Mouse (Mus musculus): ENCODE measurements around the gene D5Ertd579e. TPM values are rescaled to one million over a fixed set of nuclear protein-coding genes. Genes with fewer than 3 reads are reported as not detected.

Gene D5Ertd579e
- polyA plus RNA-seq, 1 experiment from 2014 or later, result 16.7 TPM

DNA sequence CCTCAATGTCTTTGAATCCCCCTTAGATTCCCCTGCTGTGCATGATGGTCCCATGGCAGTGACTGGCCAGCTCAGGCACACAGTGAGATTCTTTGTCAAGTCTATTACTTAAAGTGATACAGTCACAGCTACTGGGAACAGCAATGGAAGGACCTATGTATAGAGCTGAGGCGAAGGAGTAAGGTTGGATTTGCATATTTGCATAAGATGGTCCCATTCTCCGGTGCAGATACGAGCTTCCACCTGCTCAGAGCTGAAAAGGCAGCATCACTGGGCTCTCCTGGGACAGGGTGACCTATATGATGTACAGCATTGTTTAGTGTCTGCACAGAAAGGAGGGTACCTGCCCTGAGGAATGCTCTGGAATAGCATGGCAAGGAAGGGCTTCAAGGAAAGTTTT is 101.5 kb downstream of the D5Ertd579e start:
- 69% methylated on average over 3 of the region's 3 CpGs for WGBS
- ATAC-seq (ENCODE audit: borderline replicate concordance, extremely low read depth, low FRiP score, low TSS enrichment), result no peak

DNA sequence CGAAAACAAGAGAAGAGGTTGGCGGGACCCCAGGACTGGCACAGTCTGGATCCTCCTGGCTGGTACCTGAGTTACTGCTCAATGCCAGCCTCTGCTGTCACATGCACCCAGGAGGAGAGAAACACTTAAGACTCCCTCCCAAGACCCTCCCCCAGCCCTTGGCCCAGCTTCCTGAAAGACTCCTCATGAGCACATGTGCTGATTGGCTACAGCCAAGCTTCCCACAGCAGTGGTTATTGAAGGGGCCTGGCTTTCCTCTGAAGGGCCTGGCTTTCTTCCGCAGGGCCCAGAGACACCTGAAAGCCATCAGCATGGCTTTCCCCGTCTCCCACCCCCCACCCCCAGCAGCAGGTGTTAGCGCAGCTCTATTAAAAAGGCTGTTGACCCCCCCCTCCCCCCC is 102.6 kb downstream of the D5Ertd579e start, which contains the start of gene Tbc1d14:
Gene Tbc1d14, minus strand, starts transcription at position 101 of the 400 bp plus-strand sequence.
- H3K27ac ChIP-seq, result no peak within 1 kb of the TSS
- WGBS, result 74% methylated on average over 5 of the region's 5 CpGs

More for the DNA sequence above, 101.5 kb downstream of the D5Ertd579e start:
- Histone ChIP-seq H3K27ac (no peak overlapping the region), H3K27me3 (no peaks in the 10 kb centered on the region), H3K36me3 (no peaks in the 10 kb centered on the region), H3K4me3 (no peak overlapping the region), H3K9ac (no peak overlapping the region), H3K4me1 (no peaks in the 10 kb centered on the region), H3K9me3 (no peaks in the 10 kb centered on the region), H3K4me2 (no peak overlapping the region)

DNA sequence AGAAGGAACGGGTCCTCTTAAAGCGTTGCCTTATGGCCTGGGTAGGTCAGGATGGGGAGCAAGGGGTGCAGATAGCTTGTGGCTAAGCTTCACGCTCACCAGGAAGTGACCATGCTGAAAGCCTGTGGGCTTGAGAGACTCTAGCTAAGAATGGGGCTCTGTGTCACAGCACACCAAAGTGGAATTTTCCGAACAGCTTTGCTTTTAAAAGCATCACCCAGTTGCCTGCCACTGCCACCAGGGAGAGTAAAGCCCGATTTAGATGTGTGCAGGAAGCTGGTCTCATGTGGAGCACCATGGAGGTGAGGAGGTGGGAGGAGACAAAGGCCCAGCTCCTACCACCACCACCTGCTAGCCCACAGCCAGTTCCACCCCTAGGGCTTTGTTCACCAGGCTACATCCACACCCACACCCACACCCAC is 105.3 kb downstream of the D5Ertd579e start:
- Histone ChIP-seq H3K9me3 (no peaks in the 10 kb centered on the region), H3K27me3 (no peaks in the 10 kb centered on the region), H3K36me3 (no peaks in the 10 kb centered on the region), H3K4me3 (no peak overlapping the region), H3K4me1 (no peaks in the 10 kb centered on the region), H3K9ac (no peak overlapping the region), H3K27ac (no peak overlapping the region), H3K4me2 (no peak overlapping the region)
- ATAC-seq (ENCODE audit: borderline replicate concordance, extremely low read depth, low FRiP score, low TSS enrichment), result no peak
- WGBS, result 58% methylated on average over 5 of the region's 5 CpGs

More for the DNA sequence above, 102.6 kb downstream of the D5Ertd579e start, which contains the start of gene Tbc1d14:
- H3K36me3 ChIP-seq, result no peaks in the 10 kb centered on the region
- H3K27me3 ChIP-seq, result no peaks in the 10 kb centered on the region
- no peak within 1 kb of the TSS for H3K4me2 ChIP-seq
- no peaks in the 10 kb centered on the region for H3K9me3 ChIP-seq
- no peak within 1 kb of the TSS for H3K9ac ChIP-seq
- H3K4me1 ChIP-seq, result no peaks in the 10 kb centered on the region
- no peak within 1 kb of the TSS for H3K4me3 ChIP-seq
- no peak; the same call in 1 of the 2 replicates for ATAC-seq (ENCODE audit: borderline replicate concordance, extremely low read depth, low FRiP score, low TSS enrichment)

DNA sequence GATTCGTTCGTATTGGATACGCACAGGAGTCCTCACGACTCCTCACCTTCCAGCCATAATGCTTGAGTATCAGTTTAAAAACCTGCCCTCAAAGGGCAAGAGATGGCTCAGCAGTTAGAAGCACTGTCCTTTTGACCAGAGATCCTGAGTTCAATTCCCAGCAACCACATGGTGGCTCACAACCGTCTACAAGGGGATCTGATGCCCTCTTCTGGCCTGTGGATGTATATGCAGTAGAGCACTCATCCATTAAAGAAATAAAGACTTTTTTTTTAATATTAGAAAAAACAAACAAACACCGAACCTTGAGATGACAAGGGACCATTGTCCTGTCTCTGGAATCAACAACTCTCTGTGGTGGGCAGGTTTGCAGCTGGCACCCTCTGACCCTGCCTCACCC is 111.5 kb downstream of the D5Ertd579e start:
- 64% methylated on average over 6 of the region's 6 CpGs for WGBS

DNA sequence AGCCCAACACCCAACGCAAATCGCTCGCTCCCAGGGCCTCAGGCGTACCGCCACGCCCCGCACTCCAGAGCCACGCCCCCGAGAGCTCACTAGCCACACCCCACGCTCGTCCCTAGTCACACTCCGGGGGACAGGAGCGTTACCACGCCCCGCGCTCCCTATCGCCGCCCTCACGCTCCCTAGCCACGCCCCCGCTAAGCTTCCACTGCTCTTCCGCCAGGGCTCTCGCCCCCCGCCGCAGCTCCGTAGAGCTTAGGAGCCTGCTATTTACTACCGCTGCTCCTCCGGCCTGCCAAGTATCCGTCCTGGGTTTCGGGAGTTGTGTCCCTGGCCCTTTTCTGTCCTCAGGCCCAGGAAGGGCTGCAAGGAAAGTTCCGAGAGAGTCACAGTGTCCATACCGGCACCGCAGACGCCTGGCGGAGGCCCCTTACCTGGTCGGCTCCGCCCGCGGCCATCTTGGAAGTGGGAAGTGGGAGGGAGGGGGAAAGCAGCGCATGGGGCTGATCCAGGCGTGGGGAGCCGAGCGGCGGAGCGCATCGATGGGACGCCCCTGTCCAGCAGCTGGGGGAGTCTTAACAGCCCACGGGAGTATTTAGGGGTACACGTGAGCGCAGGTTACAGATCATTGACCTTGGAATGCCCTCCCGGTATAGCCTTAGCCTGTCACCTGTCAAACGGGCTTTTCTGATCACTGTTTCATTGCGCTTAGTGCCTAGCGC is 113.7 kb downstream of the D5Ertd579e start:
- Histone ChIP-seq H3K4me1 (peaks cover 11% of the 10 kb centered on the region), H3K27ac (peak overlapping the region; percentile 85), H3K27me3 (no peaks in the 10 kb centered on the region), H3K4me2 (peak overlapping the region; percentile 97), H3K4me3 (peak overlapping the region; percentile 70), H3K9ac (peak overlapping the region; percentile 65), H3K9me3 (no peaks in the 10 kb centered on the region), H3K36me3 (no peaks in the 10 kb centered on the region)
- WGBS, result under 1% methylated on average over 54 of the region's 54 CpGs
- peak; percentile 98 for ATAC-seq (ENCODE audit: borderline replicate concordance, extremely low read depth, low FRiP score, low TSS enrichment)

More for the DNA sequence above, 111.5 kb downstream of the D5Ertd579e start:
- Histone ChIP-seq H3K36me3 (no peaks in the 10 kb centered on the region), H3K27me3 (no peaks in the 10 kb centered on the region), H3K4me2 (no peak overlapping the region), H3K27ac (no peak overlapping the region), H3K9me3 (no peaks in the 10 kb centered on the region), H3K4me1 (peaks cover 11% of the 10 kb centered on the region), H3K9ac (no peak overlapping the region), H3K4me3 (no peak overlapping the region)
- no peak for ATAC-seq (ENCODE audit: borderline replicate concordance, extremely low read depth, low FRiP score, low TSS enrichment)

DNA sequence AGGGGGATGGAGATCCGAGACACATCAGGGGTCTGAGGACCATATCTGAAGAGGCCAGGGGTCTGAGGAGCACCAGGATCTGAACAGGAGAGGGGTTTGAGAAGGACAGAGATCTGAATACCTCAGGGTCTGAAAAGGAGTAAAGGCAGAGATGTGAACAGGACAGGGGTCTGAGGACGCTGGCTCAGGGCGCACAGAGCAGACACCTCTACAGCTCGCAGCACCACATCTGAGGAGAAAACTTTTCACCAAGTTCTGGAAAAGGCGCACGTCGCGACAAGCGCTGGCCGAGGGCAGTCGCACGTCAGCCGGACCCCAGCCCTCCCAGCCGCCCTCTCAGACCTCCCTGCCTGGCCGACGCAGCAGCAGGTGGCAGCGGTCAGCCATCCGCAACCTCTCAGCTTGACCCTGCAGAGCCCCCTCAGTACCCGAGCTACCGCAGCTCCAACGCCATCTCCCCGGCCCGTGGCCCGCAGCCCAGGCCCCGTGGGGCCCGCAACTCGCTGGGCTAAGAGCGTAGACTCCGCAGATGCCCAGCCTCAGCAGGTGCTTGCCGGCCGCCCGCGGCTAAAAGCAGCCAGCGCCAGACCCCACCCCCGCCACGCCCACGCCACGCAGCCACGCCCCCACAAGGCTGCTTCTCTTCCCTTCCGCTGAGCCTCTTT is 114.4 kb downstream of the D5Ertd579e start:
- Histone ChIP-seq H3K9me3 (no peaks in the 10 kb centered on the region), H3K4me2 (peak overlapping the region; percentile 97), H3K9ac (peak overlapping the region; percentile 47), H3K27me3 (no peaks in the 10 kb centered on the region), H3K4me1 (peaks cover 11% of the 10 kb centered on the region), H3K4me3 (peak overlapping the region; percentile 70), H3K27ac (no peak overlapping the region; the same call in 1 of the 2 replicates), H3K36me3 (no peaks in the 10 kb centered on the region)
- 1% methylated on average over 40 of the region's 40 CpGs for WGBS
- no peak for ATAC-seq (ENCODE audit: borderline replicate concordance, extremely low read depth, low FRiP score, low TSS enrichment)

DNA sequence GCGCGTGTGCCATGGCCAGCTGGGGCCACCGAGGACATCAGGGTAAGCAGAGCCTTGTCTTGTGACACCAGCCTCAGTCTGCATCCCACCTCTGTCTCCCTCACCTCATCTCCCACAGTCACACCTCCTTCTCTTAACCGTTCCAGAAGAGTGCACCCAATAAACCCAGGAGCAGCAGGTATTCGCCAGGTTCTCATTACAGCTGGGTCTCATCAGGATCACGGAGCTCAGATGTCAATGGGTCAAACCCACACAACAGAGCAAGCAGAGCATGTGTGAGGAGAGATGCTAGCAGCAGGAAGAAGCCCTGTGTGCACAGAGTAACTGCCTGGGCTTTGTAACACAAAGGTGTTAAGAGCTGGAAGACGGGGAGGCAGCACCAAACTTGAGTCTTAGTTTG is 115.9 kb downstream of the D5Ertd579e start:
- no peak overlapping the region for H3K4me2 ChIP-seq
- no peak for ATAC-seq (ENCODE audit: borderline replicate concordance, extremely low read depth, low FRiP score, low TSS enrichment)
- H3K9me3 ChIP-seq, result no peaks in the 10 kb centered on the region
- H3K9ac ChIP-seq, result no peak overlapping the region
- H3K27ac ChIP-seq, result no peak overlapping the region
- no peaks in the 10 kb centered on the region for H3K36me3 ChIP-seq
- peaks cover 13% of the 10 kb centered on the region for H3K4me1 ChIP-seq
- no peaks in the 10 kb centered on the region for H3K27me3 ChIP-seq
- no peak overlapping the region for H3K4me3 ChIP-seq
- WGBS, result 69% methylated on average over 7 of the region's 7 CpGs

DNA sequence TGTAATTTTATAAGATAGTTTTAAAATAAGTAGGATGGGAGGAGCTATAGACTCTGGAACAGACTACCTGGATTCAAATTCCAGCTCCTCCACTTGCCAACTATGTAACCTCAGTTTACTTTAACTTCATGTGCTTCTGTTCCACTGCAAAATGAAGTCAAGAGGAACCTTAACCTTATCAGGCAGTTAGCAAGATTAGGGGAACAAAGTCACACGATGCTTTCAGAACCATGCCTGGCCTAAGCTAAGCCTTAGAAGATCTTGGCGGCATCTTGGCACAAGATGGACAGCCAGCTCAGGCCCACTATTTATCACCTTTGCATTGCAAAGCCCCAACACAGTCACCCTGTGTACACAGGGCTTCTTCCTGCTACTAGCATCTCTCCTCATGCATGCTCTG is 116.8 kb downstream of the D5Ertd579e start:
- no peak overlapping the region for H3K4me2 ChIP-seq
- no peak overlapping the region for H3K27ac ChIP-seq
- peaks cover 22% of the 10 kb centered on the region for H3K4me1 ChIP-seq
- no peaks in the 10 kb centered on the region for H3K9me3 ChIP-seq
- H3K27me3 ChIP-seq, result no peaks in the 10 kb centered on the region
- ATAC-seq (ENCODE audit: borderline replicate concordance, extremely low read depth, low FRiP score, low TSS enrichment), result no peak
- WGBS, result 58% methylated on average over 2 of the region's 2 CpGs
- no peaks in the 10 kb centered on the region for H3K36me3 ChIP-seq
- no peak overlapping the region for H3K9ac ChIP-seq
- no peak overlapping the region for H3K4me3 ChIP-seq

DNA sequence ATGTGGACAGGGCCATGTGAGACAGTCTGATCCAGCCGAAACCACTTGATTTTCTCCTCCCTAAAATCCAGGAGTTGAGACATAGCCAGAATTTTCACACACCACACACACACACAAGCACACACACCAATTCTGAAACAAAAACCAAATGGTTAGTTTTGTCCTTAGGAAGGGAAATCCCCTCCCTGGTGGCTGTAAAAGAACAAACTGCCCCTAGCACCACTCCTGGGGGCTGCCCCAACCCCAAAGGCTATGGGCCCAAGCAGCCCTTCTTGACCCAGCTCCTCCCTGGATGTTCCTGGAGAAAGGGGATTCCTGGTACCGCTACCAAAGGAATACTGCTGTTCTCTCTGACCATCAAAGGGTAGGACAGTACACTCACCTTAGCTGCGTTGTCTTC is 119.4 kb downstream of the D5Ertd579e start:
- ATAC-seq (ENCODE audit: borderline replicate concordance, extremely low read depth, low FRiP score, low TSS enrichment), result no peak
- H3K9ac ChIP-seq, result no peak overlapping the region
- peaks cover 21% of the 10 kb centered on the region for H3K4me1 ChIP-seq
- no peaks in the 10 kb centered on the region for H3K27me3 ChIP-seq
- 90% methylated on average over 3 of the region's 3 CpGs for WGBS
- peaks cover 3% of the 10 kb centered on the region for H3K36me3 ChIP-seq
- H3K4me3 ChIP-seq, result no peak overlapping the region
- no peaks in the 10 kb centered on the region for H3K9me3 ChIP-seq
- no peak overlapping the region for H3K27ac ChIP-seq
- no peak overlapping the region for H3K4me2 ChIP-seq

DNA sequence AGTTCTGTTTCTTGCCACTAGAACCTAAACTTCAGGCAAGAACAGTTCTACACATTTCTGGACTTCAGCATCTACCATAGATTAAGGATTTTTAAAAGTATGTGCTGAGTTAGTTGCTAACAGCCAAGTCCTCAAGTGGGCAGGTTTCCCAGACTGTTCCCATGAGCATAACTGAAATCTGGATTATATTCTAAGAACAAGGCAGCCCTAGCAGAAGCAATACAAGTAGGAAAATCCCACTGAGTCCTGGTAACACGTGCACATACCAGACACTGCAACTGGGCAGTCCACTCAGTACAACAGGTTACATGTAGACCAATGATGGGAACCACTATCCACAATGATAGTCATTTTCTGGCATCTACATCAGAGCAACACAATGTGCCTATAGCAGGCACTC is 120.1 kb downstream of the D5Ertd579e start:
- H3K36me3 ChIP-seq, result peaks cover 6% of the 10 kb centered on the region
- 55% methylated on average over 1 of the region's 1 CpGs for WGBS
- H3K4me2 ChIP-seq, result no peak overlapping the region
- no peak overlapping the region for H3K27ac ChIP-seq
- H3K4me1 ChIP-seq, result peaks cover 16% of the 10 kb centered on the region
- H3K27me3 ChIP-seq, result no peaks in the 10 kb centered on the region
- no peaks in the 10 kb centered on the region for H3K9me3 ChIP-seq
- no peak overlapping the region for H3K4me3 ChIP-seq
- H3K9ac ChIP-seq, result no peak overlapping the region
- no peak for ATAC-seq (ENCODE audit: borderline replicate concordance, extremely low read depth, low FRiP score, low TSS enrichment)

DNA sequence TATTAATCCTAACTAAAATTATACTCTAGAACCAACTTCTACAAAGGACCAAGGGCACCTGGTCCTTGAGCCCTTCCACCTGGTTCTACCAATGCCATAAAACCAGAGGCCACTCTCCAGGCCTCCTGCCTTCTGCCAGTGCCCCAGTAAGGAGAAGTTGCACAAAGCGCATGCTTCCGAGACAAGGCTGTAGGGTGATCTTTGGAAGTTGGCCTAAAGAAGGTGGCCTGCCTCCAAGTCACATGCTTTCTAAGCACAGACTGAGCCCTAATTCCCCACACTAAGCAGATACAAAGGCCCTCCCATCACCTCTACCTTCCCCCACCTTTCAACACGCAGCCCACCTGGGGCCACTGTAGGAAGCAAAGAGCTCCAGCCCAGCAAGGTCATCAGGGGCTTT is 120.6 kb downstream of the D5Ertd579e start:
- ATAC-seq (ENCODE audit: borderline replicate concordance, extremely low read depth, low FRiP score, low TSS enrichment), result no peak
- Histone ChIP-seq H3K9me3 (no peaks in the 10 kb centered on the region), H3K27ac (no peak overlapping the region), H3K4me1 (peaks cover 16% of the 10 kb centered on the region), H3K4me3 (no peak overlapping the region), H3K9ac (no peak overlapping the region), H3K36me3 (peaks cover 6% of the 10 kb centered on the region), H3K4me2 (no peak overlapping the region), H3K27me3 (no peaks in the 10 kb centered on the region)
- 78% methylated on average over 3 of the region's 3 CpGs for WGBS

All from lung, embryonic 15.5 days (tissue).